Mouse (Mus musculus) heart, embryonic 13.5 days (tissue): ENCODE data around the gene 1600014C23Rik. TPM values are rescaled to one million over a fixed set of nuclear protein-coding genes. Genes with fewer than 3 reads are reported as not detected.

Experiments used
- ATAC-seq: fragments of 200-750 bp; cut with Nextera tagmentation; 2 replicates; pipeline ENCODE4 v1.8.0; 2017; ENCODE audit warnings: moderate TSS enrichment; ENCODE audit not compliant: insufficient number of reproducible peaks, low FRiP score, low TSS enrichment; ENCODE audit errors: extremely low read depth
- H3K27ac ChIP-seq: fragments of 300-500 bp; sonication (generic); replicated peaks from 2 replicates; pipeline ENCODE4 v1.5.1; 2015; ENCODE audit warnings: moderate library complexity, mild to moderate bottlenecking, inconsistent platforms
- H3K27me3 ChIP-seq: fragments of 300-500 bp; sonication (generic); replicated peaks from 2 replicates; pipeline ENCODE4 v1.6.1; 2015; ENCODE audit warnings: mild to moderate bottlenecking, inconsistent platforms
- H3K36me3 ChIP-seq: fragments of 300-500 bp; sonication (generic); 2 replicates; pipeline ENCODE4 v1.6.1; 2015; ENCODE audit warnings: mild to moderate bottlenecking, inconsistent platforms
- H3K4me1 ChIP-seq: fragments of 300-500 bp; sonication (generic); 2 replicates; pipeline ENCODE4 v1.6.1; 2015; ENCODE audit warnings: inconsistent platforms
- H3K4me2 ChIP-seq: fragments of 300-500 bp; sonication (generic); 2 replicates; pipeline ENCODE4 v1.6.1; 2015; ENCODE audit warnings: inconsistent platforms, mild to moderate bottlenecking, moderate library complexity
- H3K4me3 ChIP-seq: fragments of 300-500 bp; sonication (generic); 2 replicates; pipeline ENCODE4 v1.5.1; 2015; ENCODE audit warnings: moderate library complexity, mild to moderate bottlenecking, inconsistent platforms
- H3K9ac ChIP-seq: fragments of 300-500 bp; sonication (generic); 2 replicates; pipeline ENCODE4 v1.6.1; 2015; ENCODE audit warnings: inconsistent platforms, mild to moderate bottlenecking, moderate library complexity
- H3K9me3 ChIP-seq: fragments of 300-500 bp; sonication (generic); 2 replicates; pipeline ENCODE4 v1.6.1; 2016; ENCODE audit warnings: inconsistent platforms
- WGBS: fragments of 180-500 bp; shearing (Covaris S2); methylation state at CpG from one replicate; pipeline ENCODE4 v1.1.7; 2015; ENCODE audit warnings: mixed read lengths; 5-methylcytosine and 5-hydroxymethylcytosine counted together
- polyA plus RNA-seq: library from polyadenylated mRNA; unstranded; fragments of >200 nt; fragmentation: Nextera tagmentation; extraction: Ambion mirVana; gene quantifications from 2 replicates; pipeline ENCODE4 v1.2.1, GENCODE M21; 2015

The 1600014C23Rik gene
- polyA plus RNA-seq, 1 experiment from 2014 or later, result 0.84 TPM

- Histone ChIP-seq H3K27me3 (peaks cover 26% of the 10 kb centered on the region), H3K4me3 (peak overlapping the region; percentile 59), H3K4me2 (peak overlapping the region; percentile 82), H3K27ac (peak overlapping the region; percentile 90), H3K9me3 (no peaks in the 10 kb centered on the region), H3K36me3 (no peaks in the 10 kb centered on the region), H3K9ac (peak overlapping the region; percentile 89), H3K4me1 (peaks cover 46% of the 10 kb centered on the region)
- no peak for ATAC-seq
- WGBS, result 13% methylated on average over 10 of the region's 10 CpGs
These were observed 2.0 kb upstream of the 1600014C23Rik start for GRCm38 (mm10) chr17:45735382-45736310.

- peaks cover 28% of the 10 kb centered on the region for H3K27me3 ChIP-seq
- no peaks in the 10 kb centered on the region for H3K36me3 ChIP-seq
- H3K4me1 ChIP-seq, result peaks cover 50% of the 10 kb centered on the region
- H3K9ac ChIP-seq, result peak overlapping the region; percentile 68
- 0 out of 2 replicates have a peak overlapping the region, but pooled peaks have one; percentile 71 for H3K4me2 ChIP-seq
- no peak for ATAC-seq
- peak overlapping the region; percentile 90 for H3K27ac ChIP-seq
- H3K9me3 ChIP-seq, result no peaks in the 10 kb centered on the region
- no peak overlapping the region for H3K4me3 ChIP-seq
- WGBS, result 76% methylated on average over 4 of the region's 4 CpGs
These were observed 1.2 kb upstream of the 1600014C23Rik start for GRCm38 (mm10) chr17:45734881-45735280.

- peaks cover 28% of the 10 kb centered on the region for H3K27me3 ChIP-seq
- H3K4me2 ChIP-seq, result peak overlapping the region; percentile 71
- peak overlapping the region; percentile 90 for H3K27ac ChIP-seq
- no peaks in the 10 kb centered on the region for H3K9me3 ChIP-seq
- H3K4me1 ChIP-seq, result peaks cover 55% of the 10 kb centered on the region
- no peaks in the 10 kb centered on the region for H3K36me3 ChIP-seq
- no peak for ATAC-seq
- H3K9ac ChIP-seq, result peak overlapping the region; percentile 68
- H3K4me3 ChIP-seq, result peak overlapping the region; percentile 44
- whole genome bisulfite sequencing, result 19% methylated on average over 3 of the region's 3 CpGs
These were observed 689 bp upstream of the 1600014C23Rik start for GRCm38 (mm10) chr17:45734333-45734732.

- Histone ChIP-seq H3K4me1 (peaks cover 66% of the 10 kb centered on the region), H3K9ac (peak overlapping the region; percentile 68), H3K27ac (peak overlapping the region; percentile 52; the same call in 1 of the 2 replicates), H3K36me3 (no peaks in the 10 kb centered on the region), H3K4me3 (peak overlapping the region; percentile 44), H3K9me3 (no peaks in the 10 kb centered on the region), H3K4me2 (peak overlapping the region; percentile 71), H3K27me3 (peaks cover 28% of the 10 kb centered on the region)
- no peak for ATAC-seq
- WGBS, result 70% methylated on average over 19 of the region's 19 CpGs
These were observed 458 bp downstream of the 1600014C23Rik start for GRCm38 (mm10) chr17:45733038-45733734.

- Histone ChIP-seq H3K4me1 (peaks cover 65% of the 10 kb centered on the region), H3K27ac (no peak overlapping the region), H3K27me3 (peaks cover 28% of the 10 kb centered on the region), H3K9me3 (no peaks in the 10 kb centered on the region), H3K4me3 (no peak overlapping the region), H3K4me2 (no peak overlapping the region), H3K9ac (no peak overlapping the region), H3K36me3 (no peaks in the 10 kb centered on the region)
- ATAC-seq, result no peak
- WGBS, result 25% methylated on average over 9 of the region's 9 CpGs
These were observed 2.3 kb downstream of the 1600014C23Rik start for GRCm38 (mm10) chr17:45731172-45731864.

- no peak overlapping the region for H3K4me2 ChIP-seq
- peaks cover 61% of the 10 kb centered on the region for H3K4me1 ChIP-seq
- ATAC-seq, result no peak
- H3K9ac ChIP-seq, result no peak overlapping the region
- WGBS, result 87% methylated on average over 4 of the region's 4 CpGs
- H3K36me3 ChIP-seq, result no peaks in the 10 kb centered on the region
- peaks cover 28% of the 10 kb centered on the region for H3K27me3 ChIP-seq
- no peaks in the 10 kb centered on the region for H3K9me3 ChIP-seq
- H3K27ac ChIP-seq, result no peak overlapping the region
- H3K4me3 ChIP-seq, result no peak overlapping the region
These were observed 2.9 kb downstream of the 1600014C23Rik start for GRCm38 (mm10) chr17:45730696-45731095.

- H3K4me1 ChIP-seq, result peaks cover 49% of the 10 kb centered on the region
- peaks cover 28% of the 10 kb centered on the region for H3K27me3 ChIP-seq
- ATAC-seq, result no peak
- no peak overlapping the region for H3K4me2 ChIP-seq
- H3K27ac ChIP-seq, result peak overlapping the region; percentile 6; the same call in 1 of the 2 replicates
- H3K4me3 ChIP-seq, result no peak overlapping the region
- H3K9me3 ChIP-seq, result no peaks in the 10 kb centered on the region
- no peaks in the 10 kb centered on the region for H3K36me3 ChIP-seq
- WGBS, result 29% methylated on average over 10 of the region's 10 CpGs
- peak overlapping the region; percentile 58; the same call in 1 of the 2 replicates for H3K9ac ChIP-seq
These were observed 4.3 kb downstream of the 1600014C23Rik start for GRCm38 (mm10) chr17:45729387-45729786.

GRCm38 (mm10) chr17:45727983-45728723 lies 5.5 kb downstream of the 1600014C23Rik start:
- ATAC-seq, result no peak
- Histone ChIP-seq H3K27me3 (peaks cover 24% of the 10 kb centered on the region), H3K27ac (no peak overlapping the region), H3K36me3 (no peaks in the 10 kb centered on the region), H3K4me1 (peaks cover 41% of the 10 kb centered on the region), H3K4me2 (no peak overlapping the region), H3K9me3 (no peaks in the 10 kb centered on the region), H3K4me3 (no peak overlapping the region), H3K9ac (no peak overlapping the region)
- 58% methylated on average over 8 of the region's 8 CpGs for WGBS

- 86% methylated on average over 2 of the region's 2 CpGs for WGBS
These were observed 6.2 kb downstream of the 1600014C23Rik start for GRCm38 (mm10) chr17:45727481-45727880.

GRCm38 (mm10) chr17:45726249-45726648 lies 7.4 kb downstream of the 1600014C23Rik start:
- H3K9me3 ChIP-seq, result no peaks in the 10 kb centered on the region
- no peak for ATAC-seq
- no peaks in the 10 kb centered on the region for H3K36me3 ChIP-seq
- H3K27ac ChIP-seq, result no peak overlapping the region
- peaks cover 38% of the 10 kb centered on the region for H3K4me1 ChIP-seq
- 0 out of 2 replicates have a peak overlapping the region, but pooled peaks have one; percentile 6 for H3K9ac ChIP-seq
- H3K4me2 ChIP-seq, result no peak overlapping the region
- WGBS, result 65% methylated on average over 7 of the region's 7 CpGs
- H3K4me3 ChIP-seq, result no peak overlapping the region
- H3K27me3 ChIP-seq, result peaks cover 5% of the 10 kb centered on the region; the same call in 1 of the 2 replicates

More at GRCm38 (mm10) chr17:45727481-45727880, 6.2 kb downstream of the 1600014C23Rik start:
- ATAC-seq, result no peak
- Histone ChIP-seq H3K27me3 (peaks cover 17% of the 10 kb centered on the region), H3K4me2 (no peak overlapping the region), H3K4me3 (no peak overlapping the region), H3K4me1 (peaks cover 38% of the 10 kb centered on the region), H3K27ac (no peak overlapping the region), H3K9ac (no peak overlapping the region), H3K36me3 (no peaks in the 10 kb centered on the region), H3K9me3 (no peaks in the 10 kb centered on the region)
